Mouse (Mus musculus) hindbrain, embryonic 16.5 days (tissue): Measurements from ENCODE around the gene Krt25. TPM values are rescaled to one million over a fixed set of nuclear protein-coding genes. Genes with fewer than 3 reads are reported as not detected.

Source experiments
- ATAC-seq: fragments of 200-750 bp; cut with Nextera tagmentation; 2 replicates; pipeline ENCODE4 v1.8.0; 2017; ENCODE audit warnings: moderate TSS enrichment, moderate library complexity
- H3K27ac ChIP-seq: fragments of 300-500 bp; sonication (generic); 2 replicates; pipeline ENCODE4 v1.5.1; 2014; ENCODE audit warnings: low read depth, mild to moderate bottlenecking, control low read depth, low read length, moderate library complexity
- H3K27me3 ChIP-seq: fragments of 300-500 bp; sonication (generic); replicated peaks from 2 replicates; pipeline ENCODE4 v1.6.1; 2014; ENCODE audit warnings: low read length; ENCODE audit not compliant: control insufficient read depth, insufficient read depth
- H3K36me3 ChIP-seq: fragments of 300-500 bp; sonication (generic); 2 replicates; pipeline ENCODE4 v1.6.1; 2014; ENCODE audit warnings: mild to moderate bottlenecking, low read length, moderate library complexity, mixed read lengths; ENCODE audit not compliant: control insufficient read depth, insufficient read depth
- H3K4me1 ChIP-seq: fragments of 300-500 bp; sonication (generic); 2 replicates; pipeline ENCODE4 v1.6.1; 2014; ENCODE audit warnings: low read depth, low read length; ENCODE audit not compliant: control insufficient read depth, insufficient read depth
- H3K4me2 ChIP-seq: fragments of 300-500 bp; sonication (generic); 2 replicates; pipeline ENCODE4 v1.6.1; 2014; ENCODE audit warnings: mild to moderate bottlenecking, low read length, control low read depth, moderate library complexity
- H3K4me3 ChIP-seq: fragments of 300-500 bp; sonication (generic); 2 replicates; pipeline ENCODE4 v1.5.1; 2014; ENCODE audit warnings: mild to moderate bottlenecking, low read length, control low read depth, moderate library complexity
- H3K9ac ChIP-seq: fragments of 300-500 bp; sonication (generic); 2 replicates; pipeline ENCODE4 v1.6.1; 2014; ENCODE audit warnings: low read depth, mild to moderate bottlenecking, control low read depth, low read length, moderate library complexity
- H3K9me3 ChIP-seq: fragments of 300-500 bp; sonication (generic); 2 replicates; pipeline ENCODE4 v1.6.1; 2014; ENCODE audit warnings: mild to moderate bottlenecking, low read length, moderate library complexity; ENCODE audit not compliant: control insufficient read depth
- WGBS: fragments of 180-500 bp; shearing (Covaris S2); extraction: QIAGEN DNeasy Blood & Tissue Kit; methylation state at CpG from one replicate; pipeline ENCODE4 v1.1.7; 2014; 5-methylcytosine and 5-hydroxymethylcytosine counted together
- polyA plus RNA-seq: library from polyadenylated mRNA; unstranded; fragments of >200 nt; fragmentation: Nextera tagmentation; extraction: Ambion mirVana; gene quantifications from 2 replicates; pipeline ENCODE4 v1.2.1, GENCODE M21; 2015

Gene Krt25
- polyA plus RNA-seq, result 0.67 and 1.4 TPM in 2 replicates

DNA sequence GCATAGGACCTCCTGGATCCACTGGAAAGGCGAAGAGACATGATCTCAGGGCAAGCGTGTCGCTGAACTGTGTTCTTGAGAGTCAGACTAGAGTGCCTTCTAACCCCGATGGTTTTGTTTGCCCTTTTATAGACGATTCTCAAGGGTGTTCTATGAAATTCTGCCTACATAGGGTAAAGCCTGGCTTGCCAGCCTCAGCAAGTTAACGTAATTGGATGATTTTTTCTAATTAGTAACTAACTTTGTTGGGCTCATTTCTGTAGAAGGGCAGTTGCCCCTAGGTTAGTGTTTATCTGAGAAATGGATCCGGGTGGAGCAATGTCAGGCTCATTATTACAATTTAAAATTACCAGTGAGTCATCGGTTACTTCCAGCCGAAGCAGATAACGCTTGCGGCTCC is at the start of gene Krt25:
Krt25 (minus strand) TSS at position 101 of the 400 bp plus-strand sequence.
- H3K9me3 ChIP-seq, result no peaks in the 10 kb centered on the region
- WGBS, result 91% methylated on average over 11 of the region's 11 CpGs
- no peak for ATAC-seq
- no peaks in the 10 kb centered on the region for H3K36me3 ChIP-seq
- H3K27ac ChIP-seq, result no peak within 1 kb of the TSS
- H3K4me2 ChIP-seq, result no peak within 1 kb of the TSS
- H3K9ac ChIP-seq, result no peak within 1 kb of the TSS
- H3K4me1 ChIP-seq, result no peaks in the 10 kb centered on the region
- H3K27me3 ChIP-seq, result no peaks in the 10 kb centered on the region
- H3K4me3 ChIP-seq, result no peak within 1 kb of the TSS

- Histone ChIP-seq H3K4me2 (no peak overlapping the region), H3K9me3 (no peaks in the 10 kb centered on the region), H3K27ac (no peak overlapping the region), H3K4me1 (no peaks in the 10 kb centered on the region), H3K27me3 (no peaks in the 10 kb centered on the region), H3K4me3 (no peak overlapping the region), H3K9ac (no peak overlapping the region), H3K36me3 (no peaks in the 10 kb centered on the region)
- WGBS, result 80% methylated on average over 8 of the region's 8 CpGs
- ATAC-seq, result peak; percentile 65
Measured at GRCm38 (mm10) chr11:99369853-99370451, 47.2 kb upstream of the Krt25 start.

GRCm38 (mm10) chr11:99369229-99369628 is 46.5 kb upstream of the Krt25 start:
- H3K36me3 ChIP-seq, result no peaks in the 10 kb centered on the region
- H3K27me3 ChIP-seq, result no peaks in the 10 kb centered on the region
- H3K4me3 ChIP-seq, result no peak overlapping the region
- no peaks in the 10 kb centered on the region for H3K4me1 ChIP-seq
- H3K9me3 ChIP-seq, result no peaks in the 10 kb centered on the region
- no peak overlapping the region for H3K27ac ChIP-seq
- H3K4me2 ChIP-seq, result no peak overlapping the region
- no peak overlapping the region for H3K9ac ChIP-seq
- ATAC-seq, result no peak
- WGBS, result 20% methylated on average over 3 of the region's 3 CpGs

- 53% methylated on average over 10 of the region's 10 CpGs for WGBS
- no peaks in the 10 kb centered on the region for H3K4me1 ChIP-seq
- ATAC-seq, result no peak
- no peak overlapping the region for H3K4me2 ChIP-seq
- no peak overlapping the region for H3K4me3 ChIP-seq
- H3K36me3 ChIP-seq, result no peaks in the 10 kb centered on the region
- no peaks in the 10 kb centered on the region for H3K9me3 ChIP-seq
- H3K27me3 ChIP-seq, result no peaks in the 10 kb centered on the region
- no peak overlapping the region for H3K9ac ChIP-seq
- H3K27ac ChIP-seq, result no peak overlapping the region
Measured at GRCm38 (mm10) chr11:99366791-99367190, 44.0 kb upstream of the Krt25 start.

- Histone ChIP-seq H3K4me3 (no peak overlapping the region), H3K27me3 (no peaks in the 10 kb centered on the region), H3K4me2 (no peak overlapping the region), H3K4me1 (no peaks in the 10 kb centered on the region), H3K36me3 (no peaks in the 10 kb centered on the region), H3K27ac (no peak overlapping the region), H3K9ac (no peak overlapping the region), H3K9me3 (no peaks in the 10 kb centered on the region)
- WGBS, result 25% methylated on average over 9 of the region's 9 CpGs
- ATAC-seq, result no peak
Measured at GRCm38 (mm10) chr11:99364412-99364811, 41.7 kb upstream of the Krt25 start.

- 88% methylated on average over 8 of the region's 8 CpGs for WGBS
- H3K4me1 ChIP-seq, result no peaks in the 10 kb centered on the region
- no peak overlapping the region for H3K4me3 ChIP-seq
- H3K27me3 ChIP-seq, result no peaks in the 10 kb centered on the region
- no peak overlapping the region for H3K9ac ChIP-seq
- no peaks in the 10 kb centered on the region for H3K36me3 ChIP-seq
- H3K27ac ChIP-seq, result no peak overlapping the region
- no peak for ATAC-seq
- no peaks in the 10 kb centered on the region for H3K9me3 ChIP-seq
- H3K4me2 ChIP-seq, result no peak overlapping the region
Measured at GRCm38 (mm10) chr11:99361423-99361822, 38.7 kb upstream of the Krt25 start.

DNA sequence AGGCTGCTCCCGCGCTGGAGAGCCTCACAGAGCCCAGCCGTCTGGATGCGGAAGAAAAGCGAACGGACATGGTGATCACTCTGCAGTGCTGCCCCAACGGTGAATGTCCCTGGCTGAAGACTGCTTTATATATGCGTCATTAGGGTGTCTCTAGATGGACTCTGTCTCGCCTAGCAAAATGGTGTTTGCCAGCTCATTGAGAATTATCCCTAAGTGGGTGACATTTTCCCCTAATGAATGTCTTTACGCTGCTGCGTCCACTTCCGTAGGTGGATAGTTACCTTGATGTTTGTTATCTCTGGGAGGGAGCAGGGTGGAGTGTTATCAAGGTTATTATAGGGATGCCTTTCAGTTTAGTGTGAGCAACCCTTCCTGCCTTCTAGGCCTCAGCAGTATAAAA is 28.3 kb upstream of the Krt25 start, which contains the start of gene Krt27:
Krt27 (minus strand) TSS at position 101 of the 400 bp plus-strand sequence.
- H3K9me3 ChIP-seq, result no peaks in the 10 kb centered on the region
- H3K36me3 ChIP-seq, result no peaks in the 10 kb centered on the region

GRCm38 (mm10) chr11:99339299-99339847 is 16.6 kb upstream of the Krt25 start:
- no peak overlapping the region for H3K27ac ChIP-seq
- no peak overlapping the region for H3K4me3 ChIP-seq
- peak overlapping the region; percentile 21; the same call in 1 of the 2 replicates for H3K4me2 ChIP-seq
- no peak overlapping the region for H3K9ac ChIP-seq
- H3K9me3 ChIP-seq, result no peaks in the 10 kb centered on the region
- no peak for ATAC-seq
- WGBS, result 17% methylated on average over 11 of the region's 11 CpGs
- H3K4me1 ChIP-seq, result no peaks in the 10 kb centered on the region; the same call in none of the 2 replicates
- no peaks in the 10 kb centered on the region for H3K27me3 ChIP-seq
- H3K36me3 ChIP-seq, result no peaks in the 10 kb centered on the region

More for the DNA sequence above, 28.3 kb upstream of the Krt25 start, which contains the start of gene Krt27:
- ATAC-seq, result no peak
- 79% methylated on average over 12 of the region's 12 CpGs for WGBS
- Histone ChIP-seq H3K4me3 (no peak within 1 kb of the TSS), H3K27me3 (no peaks in the 10 kb centered on the region), H3K27ac (no peak within 1 kb of the TSS), H3K4me2 (no peak within 1 kb of the TSS), H3K9ac (no peak within 1 kb of the TSS), H3K4me1 (no peaks in the 10 kb centered on the region)

GRCm38 (mm10) chr11:99337866-99338265 is 15.1 kb upstream of the Krt25 start, which contains the start of gene Krt26:
Krt26 (minus strand) TSS chr11:99337966.
- WGBS, result 81% methylated on average over 11 of the region's 11 CpGs
- Histone ChIP-seq H3K27me3 (no peaks in the 10 kb centered on the region), H3K4me1 (no peaks in the 10 kb centered on the region; the same call in none of the 2 replicates), H3K36me3 (no peaks in the 10 kb centered on the region), H3K27ac (no peak within 1 kb of the TSS), H3K4me2 (no peak within 1 kb of the TSS), H3K4me3 (no peak within 1 kb of the TSS), H3K9me3 (no peaks in the 10 kb centered on the region), H3K9ac (no peak within 1 kb of the TSS)
- ATAC-seq, result no peak
